Mouse (Mus musculus) megakaryocyte-erythroid progenitor cell, adult 5-6 weeks (primary cell): ENCODE results near the gene Palm3. TPM values are rescaled to one million over a fixed set of nuclear protein-coding genes. Genes with fewer than 3 reads are reported as not detected.
"Not testable (repeated sequence)": the region's sequence is repeated elsewhere in the genome, so short reads cannot be mapped to it uniquely, and the experiment has no call there.

Experiments
- ATAC-seq: replicated peaks from 2 replicates; pipeline ENCODE4 v1.8.0; 2016; ENCODE audit warnings: mild to moderate bottlenecking, inconsistent platforms; ENCODE audit not compliant: severe bottlenecking, poor library complexity, low FRiP score, low TSS enrichment
- total RNA-seq, 2 experiments: library from RNA; stranded (forward) in 1 of 2; stranded (reverse) in 1 of 2; fragments of 200-1000, 215-1000 nt in 1 of 2; fragments of >200 nt in 1 of 2; fragmentation: Nextera tagmentation in 1 of 2; gene quantifications; 2 replicates each; pipeline ENCODE4 v1.2.3; 2014 to 2017

The Palm3 gene
- total RNA-seq (2014; fragmentation: Nextera tagmentation) (not detected in 2 replicates), total RNA-seq (2017) (0.30 TPM in 1 of 2 replicates, not detected in the other)

GRCm38 (mm10) chr8:84021096-84021495 lies at the start of gene Palm3:
TSS of gene Palm3 (plus strand) at chr8:84021471.
- no peak for ATAC-seq

DNA sequence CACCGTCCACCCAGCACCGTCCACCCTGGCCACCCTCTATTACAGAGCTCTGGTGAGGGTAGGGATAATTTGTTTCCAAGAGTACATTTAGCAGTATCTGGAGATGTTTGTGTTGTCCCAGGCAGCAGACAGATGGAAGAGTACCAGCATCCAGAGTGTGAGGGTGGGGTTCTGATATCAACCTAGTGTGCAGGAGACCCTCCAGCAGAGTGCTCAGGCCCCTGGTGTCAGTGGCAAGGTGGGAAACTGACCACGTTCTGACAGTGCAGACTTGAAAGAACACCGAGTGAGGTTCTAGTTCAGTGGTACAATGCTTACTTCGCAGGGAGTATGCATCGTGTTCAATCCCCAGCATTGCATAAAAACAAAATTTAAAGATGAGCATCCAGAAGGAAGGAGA lies 49.6 kb upstream of the Palm3 start:
- ATAC-seq: no peak

- ATAC-seq: peak; percentile 98
Measured at GRCm38 (mm10) chr8:83972150-83973120, 48.8 kb upstream of the Palm3 start, which contains the start of gene Prkaca. TSS of gene Prkaca (plus strand) at chr8:83972993.

GRCm38 (mm10) chr8:83973161-83974031 lies 47.9 kb upstream of the Palm3 start:
- no peak for ATAC-seq

DNA sequence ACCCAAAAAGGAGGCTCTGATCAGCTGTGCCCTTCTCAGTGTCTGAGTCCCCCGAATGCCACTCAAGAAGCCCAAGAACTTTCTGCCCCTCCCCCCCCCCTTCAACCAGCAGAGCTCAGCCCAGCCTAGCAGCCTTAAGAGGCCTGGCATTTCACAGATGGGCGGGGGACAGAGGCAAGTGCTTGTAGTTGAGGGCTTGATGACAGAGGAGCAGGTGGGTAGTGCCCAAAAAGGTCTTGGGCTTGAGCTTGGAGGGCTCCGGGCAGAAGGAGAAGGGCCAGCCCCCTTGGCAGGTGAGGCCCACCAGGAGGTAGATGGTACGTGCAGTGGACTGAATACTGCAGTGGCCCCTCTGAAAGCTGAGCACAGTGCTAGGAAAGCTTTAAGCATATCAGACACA lies 46.8 kb upstream of the Palm3 start:
- ATAC-seq: no peak

- no peak for ATAC-seq
Measured at GRCm38 (mm10) chr8:83976101-83976630, 45.1 kb upstream of the Palm3 start.

DNA sequence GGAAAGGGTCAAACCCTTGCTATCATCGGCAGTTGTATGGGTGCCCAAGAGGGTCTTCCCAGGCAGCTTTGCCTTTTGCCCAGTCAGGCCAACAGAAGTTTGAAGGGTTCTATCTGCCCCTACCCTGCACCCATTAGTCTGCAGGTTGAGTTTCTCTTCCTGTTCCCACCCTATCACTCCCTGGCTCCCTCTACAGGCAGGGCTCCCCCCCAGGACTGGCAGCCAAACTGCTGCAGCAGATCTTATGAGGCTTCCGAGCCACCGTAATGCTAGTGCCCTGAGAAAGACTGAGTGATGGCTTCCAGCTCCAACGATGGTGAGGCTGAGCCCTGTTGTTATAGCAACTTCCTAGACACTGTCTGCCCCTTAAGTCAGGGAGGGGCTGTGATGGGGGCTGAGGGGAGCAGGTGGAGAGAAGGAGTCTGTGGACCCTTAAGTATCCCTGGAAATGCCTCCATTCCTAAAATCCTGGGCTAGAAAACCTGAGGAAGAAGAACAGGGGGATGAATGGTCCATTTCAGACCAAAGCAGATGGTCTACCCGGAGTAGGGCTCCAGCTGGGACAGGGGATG lies 44.4 kb upstream of the Palm3 start:
- ATAC-seq: no peak

GRCm38 (mm10) chr8:83977646-83978045 lies 43.6 kb upstream of the Palm3 start:
- no peak for ATAC-seq

- ATAC-seq: no peak
Measured at GRCm38 (mm10) chr8:83978200-83978599, 43.1 kb upstream of the Palm3 start.

GRCm38 (mm10) chr8:83980250-83980649 lies 41.0 kb upstream of the Palm3 start:
- no peak for ATAC-seq

GRCm38 (mm10) chr8:83980845-83981244 lies 40.4 kb upstream of the Palm3 start:
- no peak for ATAC-seq

- ATAC-seq: no peak
Measured at GRCm38 (mm10) chr8:83981533-83981932, 39.7 kb upstream of the Palm3 start.

- peak; percentile 72 for ATAC-seq
Measured at GRCm38 (mm10) chr8:83982449-83982848, 38.8 kb upstream of the Palm3 start.

DNA sequence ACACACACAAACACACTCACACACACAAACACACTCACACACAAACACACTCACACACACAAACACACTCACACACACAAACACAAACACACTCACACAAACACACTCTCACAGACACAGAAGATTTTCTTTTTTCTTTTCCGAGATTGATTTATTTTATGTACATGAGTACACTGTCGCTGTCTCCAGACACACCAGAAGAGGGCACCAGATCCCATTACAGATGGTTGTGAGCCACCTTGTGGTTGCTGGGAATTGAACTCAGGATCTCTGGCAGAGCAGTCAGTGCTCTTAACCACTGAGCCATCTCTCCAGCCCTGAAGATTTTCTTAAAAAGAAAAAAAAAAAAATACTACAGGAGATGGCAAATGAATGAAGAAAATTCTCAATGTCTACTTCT lies 38.0 kb upstream of the Palm3 start:
- not testable (repeated sequence) for ATAC-seq

- no peak for ATAC-seq
Measured at GRCm38 (mm10) chr8:83989243-83989642, 32.0 kb upstream of the Palm3 start.

DNA sequence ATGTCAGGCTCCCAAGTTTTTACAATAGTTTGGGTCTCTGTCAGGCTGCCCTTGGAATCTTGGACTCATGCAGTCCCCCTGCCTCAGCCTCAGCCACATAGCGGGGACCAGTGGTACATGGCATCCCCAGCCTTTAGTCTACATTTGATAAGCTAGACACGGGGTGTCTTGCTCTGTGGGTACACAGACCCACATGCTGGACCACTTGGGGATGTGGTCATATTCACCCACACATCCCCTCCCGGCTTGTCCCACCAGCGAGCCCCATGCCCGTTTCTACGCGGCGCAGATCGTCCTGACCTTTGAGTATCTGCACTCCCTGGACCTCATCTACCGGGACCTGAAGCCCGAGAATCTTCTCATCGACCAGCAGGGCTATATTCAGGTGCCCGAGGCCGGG lies 31.1 kb upstream of the Palm3 start:
- ATAC-seq: no peak

- peak; percentile 57 for ATAC-seq
Measured at GRCm38 (mm10) chr8:83992488-83992887, 28.8 kb upstream of the Palm3 start.

DNA sequence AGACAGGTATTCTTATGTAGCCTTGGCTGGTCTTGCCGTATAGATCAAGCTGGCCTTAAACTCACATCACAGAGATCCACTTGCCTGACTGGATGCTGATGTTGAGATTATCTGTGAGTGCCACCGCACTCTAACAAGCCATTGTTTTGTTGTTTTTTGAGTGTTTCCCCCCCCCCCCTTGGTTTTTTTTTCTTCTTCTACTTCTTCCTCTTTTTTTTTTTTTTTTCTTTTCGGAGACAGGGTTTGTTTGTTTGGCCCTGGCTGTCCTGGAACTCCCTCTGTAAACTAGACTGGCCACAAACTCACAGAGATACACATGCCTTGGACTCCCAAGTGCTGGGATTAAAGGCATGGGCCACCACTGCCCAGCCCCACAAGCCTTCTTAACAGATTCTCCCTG lies 27.2 kb upstream of the Palm3 start:
- ATAC-seq: no peak

GRCm38 (mm10) chr8:83995973-83996372 lies 25.3 kb upstream of the Palm3 start:
- no peak for ATAC-seq
